Mouse (Mus musculus): Measurements from ENCODE around the gene BC030870. TPM values are rescaled to one million over a fixed set of nuclear protein-coding genes. Genes with fewer than 3 reads are reported as not detected.

Gene BC030870
- polyA plus RNA-seq, 1 experiment from 2014 or later = not detected

DNA sequence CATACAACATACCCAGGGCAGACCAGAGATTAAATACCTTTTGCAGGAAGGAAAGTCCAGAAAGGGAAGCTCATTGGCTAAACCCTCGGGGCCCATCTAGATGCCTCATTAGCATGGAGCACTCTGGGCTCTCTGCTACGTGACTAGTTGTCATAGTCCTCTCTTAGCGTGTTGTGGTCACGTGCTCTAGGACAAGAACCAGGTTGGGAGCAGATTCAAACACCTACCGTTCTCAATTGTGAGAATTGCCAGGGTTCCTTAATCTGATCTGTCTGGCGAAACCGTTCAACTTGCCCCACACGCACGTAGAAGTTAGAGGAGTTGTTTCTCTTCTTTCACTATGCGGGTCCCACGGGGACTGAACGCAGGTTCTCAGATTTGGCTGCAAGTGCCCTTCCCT lies 41.2 kb downstream of the BC030870 start:
- H3K4me1 ChIP-seq (ENCODE audit: control insufficient read depth, insufficient read depth, low read length) = no peaks in the 10 kb centered on the region
- 90% methylated on average over 12 of the region's 12 CpGs for WGBS
- no peak overlapping the region for H3K27ac ChIP-seq (ENCODE audit: low read depth, low read length)
- H3K36me3 ChIP-seq (ENCODE audit: control insufficient read depth, insufficient read depth, low read length) = no peaks in the 10 kb centered on the region
- no peaks in the 10 kb centered on the region for H3K9me3 ChIP-seq (ENCODE audit: control insufficient read depth, low read length)
- H3K27me3 ChIP-seq (ENCODE audit: control insufficient read depth, insufficient read depth, low read length) = no peaks in the 10 kb centered on the region
- H3K4me3 ChIP-seq (ENCODE audit: low read depth, low read length) = no peak overlapping the region
- H3K4me2 ChIP-seq = no peak overlapping the region
- DNase-seq (ENCODE audit: low spot score, missing footprints) (no peak), ATAC-seq (ENCODE audit: low FRiP score) (no peak)
- no peak overlapping the region for H3K9ac ChIP-seq (ENCODE audit: low read length)

DNA sequence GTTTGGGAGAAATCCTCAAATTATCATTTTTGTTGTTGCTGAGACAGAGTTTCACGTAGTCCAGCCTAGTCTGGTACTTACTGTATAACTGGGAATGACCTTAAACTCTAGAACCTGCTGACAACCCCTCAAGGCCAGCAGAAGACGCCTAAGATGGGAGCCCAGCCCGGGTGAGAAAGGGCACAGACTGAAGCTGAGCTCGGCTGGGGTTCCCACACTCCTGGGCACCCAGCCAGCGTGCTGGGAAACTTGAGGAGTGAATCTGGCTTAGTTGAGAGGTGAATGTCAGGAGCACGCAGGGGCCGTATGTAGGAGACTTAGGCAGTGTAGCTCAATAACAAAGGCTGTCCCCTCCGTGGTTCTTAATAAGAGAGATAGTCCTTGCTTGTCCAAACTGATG lies 41.7 kb downstream of the BC030870 start:
- Histone ChIP-seq H3K4me2 (no peak overlapping the region), H3K36me3 (ENCODE audit: control insufficient read depth, insufficient read depth, low read length) (no peaks in the 10 kb centered on the region), H3K9ac (ENCODE audit: low read length) (no peak overlapping the region), H3K4me1 (ENCODE audit: control insufficient read depth, insufficient read depth, low read length) (no peaks in the 10 kb centered on the region), H3K9me3 (ENCODE audit: control insufficient read depth, low read length) (no peaks in the 10 kb centered on the region), H3K4me3 (ENCODE audit: low read depth, low read length) (no peak overlapping the region), H3K27ac (ENCODE audit: low read depth, low read length) (no peak overlapping the region), H3K27me3 (ENCODE audit: control insufficient read depth, insufficient read depth, low read length) (no peaks in the 10 kb centered on the region)
- no peak for DNase-seq (ENCODE audit: low spot score, missing footprints)
- ATAC-seq (ENCODE audit: low FRiP score) = no peak
- 86% methylated on average over 8 of the region's 8 CpGs for WGBS

DNA sequence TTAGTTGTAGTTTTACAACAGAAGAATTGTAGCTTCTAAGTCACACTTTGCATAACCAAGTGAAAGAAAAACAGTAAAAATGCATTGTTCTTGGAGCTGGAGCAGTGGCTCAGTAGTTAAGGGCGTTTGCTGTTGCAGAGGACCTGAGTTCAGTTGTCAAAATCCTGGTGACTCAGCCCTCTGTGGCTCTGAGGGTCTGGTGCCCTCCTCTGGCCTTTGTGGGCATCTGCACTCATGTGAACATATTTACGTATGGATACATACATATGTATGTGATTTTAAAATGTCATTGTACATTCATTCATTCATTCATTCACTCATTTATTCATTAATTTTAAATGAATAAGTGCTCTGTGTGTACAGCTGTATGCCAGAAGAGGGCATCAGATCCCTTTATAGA lies 43.7 kb downstream of the BC030870 start:
- 76% methylated on average over 2 of the region's 2 CpGs for WGBS
- DNase-seq (ENCODE audit: low spot score, missing footprints) (no peak), ATAC-seq (ENCODE audit: low FRiP score) (no peak)
- H3K4me3 ChIP-seq (ENCODE audit: low read depth, low read length) = no peak overlapping the region
- H3K4me2 ChIP-seq = no peak overlapping the region
- H3K4me1 ChIP-seq (ENCODE audit: control insufficient read depth, insufficient read depth, low read length) = no peaks in the 10 kb centered on the region
- H3K36me3 ChIP-seq (ENCODE audit: control insufficient read depth, insufficient read depth, low read length) = no peaks in the 10 kb centered on the region
- no peaks in the 10 kb centered on the region for H3K9me3 ChIP-seq (ENCODE audit: control insufficient read depth, low read length)
- H3K27ac ChIP-seq (ENCODE audit: low read depth, low read length) = no peak overlapping the region
- no peaks in the 10 kb centered on the region for H3K27me3 ChIP-seq (ENCODE audit: control insufficient read depth, insufficient read depth, low read length)
- H3K9ac ChIP-seq (ENCODE audit: low read length) = no peak overlapping the region

DNA sequence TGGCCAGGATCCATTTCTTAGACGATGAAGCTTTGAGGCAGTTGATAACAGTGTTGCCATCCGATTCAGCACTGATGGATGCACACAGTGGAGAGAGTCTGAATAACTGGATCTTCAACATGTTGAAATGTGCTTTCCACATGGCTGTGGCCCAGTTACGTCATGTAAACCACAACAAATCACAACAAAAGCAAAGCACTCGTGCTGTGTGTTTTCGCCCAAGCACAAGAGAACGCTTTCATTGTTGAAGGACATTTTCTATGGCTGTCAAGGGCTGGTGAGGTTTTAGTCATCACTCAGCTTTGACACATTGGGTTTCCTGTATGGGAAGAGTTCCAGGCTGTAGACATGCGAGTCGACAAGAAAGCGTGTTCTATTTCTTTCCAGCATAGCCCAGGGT lies 48.6 kb downstream of the BC030870 start:
- Histone ChIP-seq H3K27me3 (ENCODE audit: control insufficient read depth, insufficient read depth, low read length) (no peaks in the 10 kb centered on the region), H3K4me3 (ENCODE audit: low read depth, low read length) (no peak overlapping the region), H3K9me3 (ENCODE audit: control insufficient read depth, low read length) (no peaks in the 10 kb centered on the region), H3K27ac (ENCODE audit: low read depth, low read length) (no peak overlapping the region), H3K4me2 (no peak overlapping the region), H3K36me3 (ENCODE audit: control insufficient read depth, insufficient read depth, low read length) (no peaks in the 10 kb centered on the region), H3K9ac (ENCODE audit: low read length) (no peak overlapping the region), H3K4me1 (ENCODE audit: control insufficient read depth, insufficient read depth, low read length) (no peaks in the 10 kb centered on the region)
- 92% methylated on average over 9 of the region's 9 CpGs for WGBS
- ATAC-seq (ENCODE audit: low FRiP score) (no peak), DNase-seq (ENCODE audit: low spot score, missing footprints) (no peak)

DNA sequence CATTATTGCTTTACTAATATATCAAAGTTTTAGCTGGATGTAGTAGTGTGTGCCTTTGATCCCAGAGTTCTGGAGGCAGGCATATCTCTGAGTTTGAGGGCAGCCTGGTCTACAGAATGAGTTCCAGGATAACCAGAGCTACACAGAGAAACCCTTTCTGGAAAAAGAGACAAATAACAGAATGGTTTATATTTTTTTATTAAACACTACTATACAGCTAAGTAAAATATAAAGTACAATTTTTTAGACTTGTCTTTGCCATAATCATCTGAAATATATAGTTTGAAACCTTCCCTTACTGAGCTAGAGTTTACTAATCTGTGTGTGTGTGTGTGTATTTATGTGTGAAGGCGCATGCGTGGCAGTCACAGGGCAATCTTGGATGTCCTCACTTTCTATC lies 54.6 kb downstream of the BC030870 start, which contains the start of gene Gm10663:
Gene Gm10663, plus strand, starts transcription at position 301 of the 400 bp plus-strand sequence.
- no peak within 1 kb of the TSS for H3K4me3 ChIP-seq (ENCODE audit: low read depth, low read length)
- WGBS = 92% methylated on average over 2 of the region's 2 CpGs

DNA sequence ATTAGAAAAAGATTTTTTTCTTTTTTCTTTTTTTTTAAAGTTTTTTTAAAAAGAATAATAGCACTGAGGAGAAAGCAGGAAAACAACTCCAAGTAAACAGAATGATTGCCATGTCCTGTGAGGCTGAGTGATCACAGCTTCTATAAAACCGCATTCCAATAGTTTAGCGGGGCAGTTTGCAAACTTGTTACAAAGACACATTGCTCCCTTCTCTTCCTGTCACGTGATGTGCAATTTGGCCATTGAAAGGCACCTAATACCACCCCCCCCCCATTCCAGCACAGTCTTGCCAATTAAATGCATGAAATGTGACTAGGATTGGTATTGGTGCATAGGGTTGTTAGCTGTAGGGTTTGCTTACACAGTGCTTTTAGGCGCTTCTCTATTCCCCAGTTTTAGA lies 58.4 kb downstream of the BC030870 start:
- H3K4me1 ChIP-seq (ENCODE audit: control insufficient read depth, insufficient read depth, low read length) = no peaks in the 10 kb centered on the region; the same call in 1 of the 2 replicates
- no peak overlapping the region for H3K27ac ChIP-seq (ENCODE audit: low read depth, low read length)
- no peaks in the 10 kb centered on the region for H3K9me3 ChIP-seq (ENCODE audit: control insufficient read depth, low read length)
- WGBS = 85% methylated on average over 4 of the region's 4 CpGs
- no peaks in the 10 kb centered on the region for H3K27me3 ChIP-seq (ENCODE audit: control insufficient read depth, insufficient read depth, low read length)
- H3K4me3 ChIP-seq (ENCODE audit: low read depth, low read length) = no peak overlapping the region
- DNase-seq (ENCODE audit: low spot score, missing footprints) = peak; percentile 6
- no peak overlapping the region for H3K4me2 ChIP-seq
- no peak for ATAC-seq (ENCODE audit: low FRiP score)
- no peaks in the 10 kb centered on the region for H3K36me3 ChIP-seq (ENCODE audit: control insufficient read depth, insufficient read depth, low read length)
- H3K9ac ChIP-seq (ENCODE audit: low read length) = no peak overlapping the region

More for the DNA sequence above, 54.6 kb downstream of the BC030870 start, which contains the start of gene Gm10663:
- Histone ChIP-seq H3K27ac (ENCODE audit: low read depth, low read length) (no peak within 1 kb of the TSS), H3K9me3 (ENCODE audit: control insufficient read depth, low read length) (no peaks in the 10 kb centered on the region), H3K4me2 (no peak within 1 kb of the TSS), H3K4me1 (ENCODE audit: control insufficient read depth, insufficient read depth, low read length) (no peaks in the 10 kb centered on the region), H3K9ac (ENCODE audit: low read length) (no peak within 1 kb of the TSS), H3K36me3 (ENCODE audit: control insufficient read depth, insufficient read depth, low read length) (no peaks in the 10 kb centered on the region), H3K27me3 (ENCODE audit: control insufficient read depth, insufficient read depth, low read length) (no peaks in the 10 kb centered on the region)
- no peak for ATAC-seq (ENCODE audit: low FRiP score)
- DNase-seq (ENCODE audit: low spot score, missing footprints) = no peak

DNA sequence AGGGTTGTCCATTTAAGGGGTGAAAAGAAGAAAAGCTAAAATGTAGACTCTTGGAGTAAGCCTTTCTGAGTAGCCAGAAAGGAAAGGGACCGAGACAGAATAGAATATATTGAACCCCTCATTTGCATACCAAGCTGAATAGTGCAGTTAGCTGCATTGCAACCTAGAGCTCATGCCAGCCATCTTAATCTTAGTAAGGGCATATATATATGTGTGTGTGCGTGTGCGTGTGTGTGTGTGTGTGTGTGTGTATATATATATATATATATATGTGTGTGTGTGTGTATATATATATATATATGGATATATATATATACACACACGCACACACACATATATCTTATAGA lies 60.9 kb downstream of the BC030870 start:
- Histone ChIP-seq H3K27me3 (ENCODE audit: control insufficient read depth, insufficient read depth, low read length) (peaks cover 3% of the 10 kb centered on the region; the same call in 1 of the 2 replicates), H3K9me3 (ENCODE audit: control insufficient read depth, low read length) (no peaks in the 10 kb centered on the region), H3K27ac (ENCODE audit: low read depth, low read length) (no peak overlapping the region), H3K4me2 (no peak overlapping the region), H3K4me1 (ENCODE audit: control insufficient read depth, insufficient read depth, low read length) (no peaks in the 10 kb centered on the region; the same call in 1 of the 2 replicates), H3K9ac (ENCODE audit: low read length) (no peak overlapping the region), H3K4me3 (ENCODE audit: low read depth, low read length) (no peak overlapping the region), H3K36me3 (ENCODE audit: control insufficient read depth, insufficient read depth, low read length) (no peaks in the 10 kb centered on the region)
- DNase-seq (ENCODE audit: low spot score, missing footprints) = no peak
- ATAC-seq (ENCODE audit: low FRiP score) = peak; percentile 81
- WGBS = 72% methylated on average over 4 of the region's 4 CpGs

DNA sequence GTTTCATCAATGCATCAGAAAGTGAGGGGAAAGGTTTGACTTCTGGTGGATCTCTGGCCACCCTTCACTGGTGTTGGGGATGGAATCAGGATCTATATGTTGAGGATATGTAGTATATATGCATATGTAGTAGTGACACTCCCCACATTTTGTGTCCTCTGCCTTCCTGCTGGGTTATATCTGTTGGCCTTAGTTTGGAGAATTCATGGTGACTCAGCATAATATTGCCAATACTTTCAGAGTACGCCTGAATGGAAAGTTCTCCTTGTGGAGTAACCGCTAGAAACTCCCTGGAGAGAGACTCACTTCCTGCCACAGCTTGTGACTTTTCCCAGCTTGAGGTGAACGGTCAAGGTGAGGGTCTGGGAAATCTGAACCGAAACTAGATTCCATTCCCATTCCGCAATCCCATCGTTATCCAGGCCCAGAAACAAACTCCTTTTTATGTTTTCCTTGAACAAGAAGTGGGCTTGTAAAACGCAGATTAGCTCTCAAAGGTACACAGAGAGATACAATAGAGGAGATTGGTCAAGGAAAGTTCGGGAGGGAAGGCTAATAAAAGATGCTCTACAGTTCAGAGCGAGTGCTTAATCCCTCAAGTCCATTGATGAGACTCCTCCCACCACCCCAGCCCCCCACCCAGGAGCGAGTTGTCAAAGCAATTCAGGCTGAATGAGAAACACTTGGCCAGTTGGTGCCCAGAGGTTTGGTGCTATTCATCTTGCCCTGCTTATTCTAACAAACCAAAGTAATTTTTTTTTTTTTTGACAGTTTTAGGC lies 61.5 kb downstream of the BC030870 start:
- Histone ChIP-seq H3K27ac (ENCODE audit: low read depth, low read length) (no peak overlapping the region), H3K9ac (ENCODE audit: low read length) (no peak overlapping the region), H3K4me2 (no peak overlapping the region; the same call in 1 of the 2 replicates), H3K4me3 (ENCODE audit: low read depth, low read length) (no peak overlapping the region), H3K4me1 (ENCODE audit: control insufficient read depth, insufficient read depth, low read length) (no peaks in the 10 kb centered on the region; the same call in 1 of the 2 replicates), H3K36me3 (ENCODE audit: control insufficient read depth, insufficient read depth, low read length) (no peaks in the 10 kb centered on the region), H3K27me3 (ENCODE audit: control insufficient read depth, insufficient read depth, low read length) (peaks cover 3% of the 10 kb centered on the region; the same call in 1 of the 2 replicates), H3K9me3 (ENCODE audit: control insufficient read depth, low read length) (no peaks in the 10 kb centered on the region)
- peak; percentile 85 for ATAC-seq (ENCODE audit: low FRiP score)
- peak; percentile 89 for DNase-seq (ENCODE audit: low spot score, missing footprints)
- 22% methylated on average over 10 of the region's 10 CpGs for WGBS

DNA sequence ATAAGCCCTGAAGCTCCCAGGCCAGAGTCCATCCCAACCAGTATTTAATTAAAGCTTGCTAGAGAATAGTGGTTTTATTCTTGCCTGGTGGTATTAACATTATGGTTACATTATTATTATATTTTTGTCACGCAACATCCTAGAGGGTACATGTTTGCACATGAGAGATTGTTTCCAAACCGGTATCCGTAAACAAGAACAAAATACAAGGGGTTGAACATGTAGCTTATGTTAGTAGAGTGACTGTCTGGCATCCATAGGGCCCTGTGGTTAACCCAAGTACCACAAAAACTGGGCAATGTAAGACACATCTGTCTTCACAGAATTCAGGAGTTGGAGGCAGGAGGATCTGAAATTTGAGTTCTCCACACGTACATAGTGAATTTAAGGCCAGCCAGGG lies 62.3 kb downstream of the BC030870 start:
- DNase-seq (ENCODE audit: low spot score, missing footprints) (peak; percentile 54), ATAC-seq (ENCODE audit: low FRiP score) (no peak)
- no peak overlapping the region for H3K4me3 ChIP-seq (ENCODE audit: low read depth, low read length)
- H3K36me3 ChIP-seq (ENCODE audit: control insufficient read depth, insufficient read depth, low read length) = no peaks in the 10 kb centered on the region
- WGBS = 94% methylated on average over 4 of the region's 4 CpGs
- no peak overlapping the region for H3K9ac ChIP-seq (ENCODE audit: low read length)
- no peak overlapping the region for H3K27ac ChIP-seq (ENCODE audit: low read depth, low read length)
- no peak overlapping the region for H3K4me2 ChIP-seq
- no peaks in the 10 kb centered on the region; the same call in 1 of the 2 replicates for H3K4me1 ChIP-seq (ENCODE audit: control insufficient read depth, insufficient read depth, low read length)
- H3K27me3 ChIP-seq (ENCODE audit: control insufficient read depth, insufficient read depth, low read length) = peaks cover 3% of the 10 kb centered on the region; the same call in 1 of the 2 replicates
- no peaks in the 10 kb centered on the region for H3K9me3 ChIP-seq (ENCODE audit: control insufficient read depth, low read length)
